Mouse (Mus musculus) urinary bladder, postnatal 10 days (tissue): ENCODE measurements around the gene Gpr180.

ENCODE experiments used
- DNase-seq: peaks from one replicate; pipeline ENCODE4 v3.0.0; 2022; ENCODE audit warnings: low spot score

The Gpr180 gene

GRCm38 (mm10) chr14:118209642-118210041 lies 72.7 kb downstream of the Gpr180 start:
- DNase-seq, result no peak

- DNase-seq, result no peak
These were observed 75.3 kb downstream of the Gpr180 start for GRCm38 (mm10) chr14:118212188-118212804.
